Mouse (Mus musculus) cerebral cortex, adult 2 months (tissue): ENCODE measurements around the gene Lpin3.

Experiments used
- whole genome bisulfite sequencing: fragments of 180-500 bp; shearing (Covaris S2); methylation state at CpG from one replicate; pipeline ENCODE4 v1.1.7; 2018; 5-methylcytosine and 5-hydroxymethylcytosine counted together

The Lpin3 gene

DNA sequence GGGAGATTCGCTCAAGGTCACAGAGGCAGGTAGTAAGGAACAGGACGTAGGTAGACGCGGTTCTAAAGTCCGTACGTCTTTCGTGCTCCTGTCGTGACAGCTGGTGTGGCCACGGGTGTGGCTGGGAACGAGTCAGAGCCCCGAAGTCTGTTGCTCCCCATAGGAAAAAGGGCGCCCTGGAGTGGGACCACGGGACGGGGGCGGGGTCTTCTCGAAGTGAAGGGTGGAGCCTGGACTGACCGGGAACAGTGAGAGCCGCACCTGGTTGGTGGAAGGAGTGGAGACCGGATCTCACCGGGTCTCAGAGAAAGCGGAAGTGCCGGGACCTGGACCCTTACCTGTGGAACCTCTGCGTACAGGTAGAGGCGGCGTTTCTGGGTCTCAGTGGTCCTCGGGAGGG, 7.4 kb downstream of the Lpin3 start:
- 4% methylated on average over 26 of the region's 26 CpGs for WGBS

GRCm38 (mm10) chr2:160891045-160891444, 10.6 kb downstream of the Lpin3 start:
- WGBS, result 93% methylated on average over 5 of the region's 5 CpGs

GRCm38 (mm10) chr2:160891697-160892096, 11.2 kb downstream of the Lpin3 start:
- 85% methylated on average over 9 of the region's 9 CpGs for WGBS

- WGBS, result 75% methylated on average over 7 of the region's 7 CpGs
These were observed 21.4 kb downstream of the Lpin3 start for GRCm38 (mm10) chr2:160901656-160902412.

DNA sequence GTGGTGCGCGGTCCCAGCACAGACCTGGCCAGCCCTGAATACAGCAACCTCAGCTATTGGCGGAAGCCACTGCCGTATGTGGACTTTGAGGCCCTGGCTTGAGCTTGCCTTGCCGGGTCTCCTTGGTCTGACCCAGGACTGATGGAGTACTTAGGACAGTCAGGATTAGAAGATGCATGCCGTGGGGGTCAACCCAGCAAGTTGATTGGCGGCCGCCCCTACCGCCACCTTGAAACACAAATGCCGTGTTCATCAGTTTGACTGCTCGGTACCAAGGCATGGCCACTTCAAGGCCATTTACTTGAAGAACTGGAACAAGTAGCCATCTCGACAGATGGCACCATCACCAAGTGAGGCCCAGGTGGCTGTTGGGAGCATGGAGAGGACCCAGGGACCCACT, 24.8 kb downstream of the Lpin3 start:
- WGBS, result 97% methylated on average over 12 of the region's 12 CpGs

- 85% methylated on average over 5 of the region's 5 CpGs for WGBS
These were observed 25.6 kb downstream of the Lpin3 start for GRCm38 (mm10) chr2:160906101-160906500.

- 74% methylated on average over 18 of the region's 18 CpGs for WGBS
These were observed 28.1 kb downstream of the Lpin3 start for GRCm38 (mm10) chr2:160908607-160909006.

GRCm38 (mm10) chr2:160910633-160911032, 30.2 kb downstream of the Lpin3 start:
- 88% methylated on average over 5 of the region's 5 CpGs for WGBS

DNA sequence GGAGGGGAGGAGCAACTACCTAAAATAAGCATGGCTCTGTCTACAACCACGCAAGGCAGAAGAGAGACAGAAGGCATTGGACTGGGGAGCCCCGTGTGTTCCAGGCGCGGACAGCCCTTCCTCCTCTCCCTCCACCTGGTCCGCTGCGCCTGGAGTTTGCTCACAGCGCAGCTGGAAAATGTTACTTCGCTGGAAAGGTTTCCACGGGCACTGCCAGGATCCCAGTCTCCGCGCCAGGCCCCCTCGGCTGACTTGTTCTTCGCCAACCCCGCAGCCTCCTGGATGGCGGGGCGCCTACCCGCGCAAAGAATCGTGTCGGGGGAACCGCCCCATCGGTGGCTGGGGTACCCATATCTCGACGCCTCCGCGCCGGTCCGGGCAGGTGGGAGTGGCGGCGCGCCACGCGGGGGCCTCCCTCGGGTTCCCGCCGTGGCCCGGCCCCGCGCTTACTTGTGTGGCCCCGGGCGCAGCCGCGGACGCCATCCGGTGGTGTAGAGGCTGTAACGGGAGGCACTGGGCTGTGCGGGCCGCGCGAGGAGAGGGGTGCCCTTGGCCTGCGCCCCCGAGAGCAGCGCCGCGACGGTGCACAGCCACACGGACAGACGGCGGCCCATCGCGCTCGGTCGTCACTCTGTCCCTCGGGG, 31.2 kb downstream of the Lpin3 start:
- 1% methylated on average over 63 of the region's 64 CpGs for WGBS

DNA sequence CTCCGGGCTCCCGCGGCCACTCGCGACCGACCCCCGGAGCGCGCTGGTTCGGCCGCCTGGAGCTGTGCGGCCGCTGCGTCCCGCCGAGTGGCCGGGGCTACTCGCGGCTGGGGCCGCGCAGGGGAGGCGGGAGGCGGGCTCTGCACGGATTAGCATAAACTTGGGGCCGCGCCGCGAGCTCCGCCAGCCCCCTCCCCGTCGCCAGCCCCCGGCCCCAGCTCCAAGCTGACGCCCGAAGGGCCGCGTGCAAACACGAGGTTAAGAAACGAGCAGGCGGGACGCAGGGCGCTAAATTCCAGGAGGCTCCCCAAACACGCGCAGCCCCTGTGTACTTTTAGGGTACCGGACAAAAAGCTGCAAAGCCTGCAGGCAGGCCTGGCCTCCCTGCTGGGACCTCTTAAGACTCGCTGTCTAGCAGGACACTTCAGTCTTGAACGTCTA, 31.8 kb downstream of the Lpin3 start, which contains the start of gene Emilin3:
Gene Emilin3 (minus strand): TSS at position 98 of the 441 bp plus-strand sequence.
- WGBS, result 12% methylated on average over 46 of the region's 46 CpGs

DNA sequence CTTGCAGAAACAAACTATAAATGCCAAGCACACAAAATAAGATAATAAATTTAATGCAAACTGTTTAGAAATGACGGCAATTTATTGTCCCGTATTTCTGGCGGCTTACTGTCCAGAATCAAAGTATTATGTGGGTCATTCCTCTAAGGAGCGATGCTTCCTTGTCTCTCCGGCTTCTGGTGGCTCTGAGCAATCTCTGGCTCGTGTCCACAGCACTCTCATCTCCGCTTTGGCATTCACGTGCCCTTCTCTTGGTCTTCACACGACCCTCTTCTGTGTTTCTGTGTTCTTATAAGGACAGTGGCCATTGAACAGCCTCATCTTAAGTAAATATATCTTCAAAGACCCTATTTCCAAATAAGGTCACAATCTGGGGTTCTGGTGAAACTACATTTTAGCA, 34.2 kb downstream of the Lpin3 start:
- WGBS, result 91% methylated on average over 9 of the region's 9 CpGs

DNA sequence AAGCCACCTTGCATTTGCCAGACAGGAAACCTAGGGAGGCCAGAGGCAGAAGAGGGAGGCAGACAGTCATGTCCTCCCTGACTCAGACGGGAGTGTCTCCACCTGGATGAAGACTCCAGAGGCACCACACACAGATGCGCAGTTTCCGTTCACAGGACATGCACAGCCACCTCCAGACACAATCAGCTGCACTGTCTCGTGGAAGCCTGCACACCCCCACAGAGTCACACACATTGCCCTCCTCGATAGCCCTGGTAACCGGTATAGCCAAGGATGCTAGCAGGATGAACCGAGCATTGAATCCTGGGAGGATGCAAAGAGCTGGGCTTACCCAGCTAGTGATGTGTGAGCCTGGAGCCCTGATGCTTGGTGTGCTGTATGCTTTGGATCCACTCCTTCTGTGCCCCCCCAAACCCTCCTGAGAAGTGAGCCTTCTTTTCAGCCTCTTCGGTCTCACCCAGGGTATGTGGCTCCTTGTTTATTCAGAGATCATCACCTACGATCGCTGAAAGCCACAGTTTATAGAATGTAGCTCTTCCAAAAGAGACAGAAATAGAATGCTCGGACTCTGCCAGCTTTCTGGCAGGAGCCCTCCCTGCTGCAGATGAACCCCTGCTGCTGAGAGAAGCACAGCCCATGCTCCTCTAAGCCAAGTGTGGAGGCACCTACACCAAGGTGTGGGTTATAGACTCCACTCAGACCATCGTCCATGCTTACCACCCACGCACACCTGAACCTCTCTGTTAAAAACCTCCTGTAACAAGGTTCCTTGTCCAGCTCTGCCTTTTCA, 35.5 kb downstream of the Lpin3 start:
- 41% methylated on average over 13 of the region's 13 CpGs for WGBS

DNA sequence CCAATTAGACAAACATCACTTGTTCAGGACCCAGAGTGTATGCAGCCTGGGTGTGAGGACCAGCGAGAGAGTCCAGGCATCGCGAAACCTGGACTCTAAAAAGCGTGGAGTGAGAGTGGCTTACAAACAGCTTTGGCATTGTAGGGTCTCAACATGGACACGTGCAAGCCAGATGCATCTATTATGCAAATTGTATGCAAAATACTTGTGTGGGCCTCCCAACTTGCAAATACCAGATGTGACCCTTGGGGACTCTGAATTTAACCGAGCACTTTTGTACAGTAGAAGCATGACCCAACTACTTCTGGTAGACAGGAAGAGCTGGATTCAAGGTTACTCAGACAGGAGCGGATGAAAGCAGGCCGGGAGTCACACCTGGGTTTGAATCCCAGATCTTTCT, 36.2 kb downstream of the Lpin3 start:
- 60% methylated on average over 8 of the region's 8 CpGs for WGBS

DNA sequence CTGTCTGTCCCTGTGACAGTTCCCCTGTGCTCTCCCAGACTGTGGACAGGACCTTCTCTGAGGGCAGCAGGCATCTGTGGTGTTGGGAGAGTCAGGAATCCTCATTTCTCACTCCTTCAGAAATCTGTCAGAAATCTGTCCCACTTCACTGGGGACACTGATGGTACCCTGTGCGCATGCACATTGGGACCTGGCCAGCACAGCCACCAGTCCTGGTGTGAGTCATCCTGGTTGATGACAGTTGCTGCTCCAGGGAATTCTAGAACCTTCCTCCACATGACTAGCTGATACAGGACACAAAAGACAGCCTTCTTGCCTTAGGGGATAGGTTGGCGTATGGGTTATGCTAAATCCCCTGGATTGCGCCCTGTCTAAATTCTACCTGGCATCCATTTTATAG, 36.8 kb downstream of the Lpin3 start:
- 74% methylated on average over 3 of the region's 3 CpGs for WGBS

- 79% methylated on average over 8 of the region's 8 CpGs for WGBS
These were observed 37.9 kb downstream of the Lpin3 start for GRCm38 (mm10) chr2:160918154-160918929.

DNA sequence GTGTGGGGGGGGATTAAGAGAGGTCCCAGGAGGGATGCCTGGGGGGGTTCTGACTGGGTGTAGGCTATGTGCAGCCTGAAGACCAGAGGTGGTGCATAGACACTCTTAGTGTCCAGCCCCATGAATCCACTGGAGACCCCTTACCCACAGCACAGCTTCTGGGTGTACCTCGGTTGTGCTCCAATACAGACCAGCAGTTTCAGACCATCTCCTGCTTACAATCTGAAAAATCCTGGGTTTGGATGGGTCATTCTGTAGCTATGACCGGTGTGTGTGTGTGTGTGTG, 38.4 kb downstream of the Lpin3 start:
- WGBS, result 82% methylated on average over 2 of the region's 2 CpGs

- WGBS, result 67% methylated on average over 7 of the region's 7 CpGs
These were observed 40.8 kb downstream of the Lpin3 start for GRCm38 (mm10) chr2:160921285-160921684.

GRCm38 (mm10) chr2:160925203-160925602, 44.7 kb downstream of the Lpin3 start:
- 58% methylated on average over 9 of the region's 9 CpGs for WGBS

DNA sequence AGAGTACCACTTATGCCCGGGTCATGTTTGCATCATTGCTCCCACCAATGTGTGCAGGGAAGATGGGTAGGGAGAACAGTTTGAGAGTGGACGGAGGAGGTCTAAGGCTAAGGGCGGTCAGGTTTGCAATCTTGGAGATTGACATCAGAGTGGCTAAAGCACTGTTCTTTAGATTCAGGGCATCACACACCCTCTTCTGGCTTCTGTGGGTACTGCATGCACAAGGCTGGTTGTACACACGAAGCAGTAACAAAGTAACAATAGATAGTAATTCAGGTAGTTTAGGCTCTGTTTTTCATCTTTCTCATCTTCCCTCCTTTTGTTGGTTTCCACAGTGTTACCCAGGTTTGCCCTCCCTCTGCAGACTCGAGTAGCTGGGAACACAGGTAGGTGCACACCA, 50.9 kb downstream of the Lpin3 start:
- 97% methylated on average over 5 of the region's 5 CpGs for WGBS

DNA sequence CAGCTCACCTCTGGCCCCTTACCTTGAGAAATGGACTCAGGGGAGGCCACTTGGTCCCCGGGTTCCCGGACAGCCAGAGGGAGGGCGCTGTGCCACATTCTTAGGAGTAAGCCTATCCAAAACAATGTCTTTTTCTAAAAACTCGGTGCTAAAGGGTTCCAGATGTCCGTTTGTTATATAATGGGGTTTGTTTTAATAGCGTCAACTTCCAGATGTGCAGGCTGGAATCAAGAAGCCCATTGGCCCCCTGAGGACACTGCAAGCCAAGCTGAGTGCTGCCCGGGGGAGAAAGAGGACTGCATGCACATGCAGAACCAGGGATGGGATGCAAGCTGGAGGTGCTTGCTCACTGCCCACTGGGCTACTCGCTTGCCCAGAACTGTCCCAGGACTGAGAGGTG, 51.9 kb downstream of the Lpin3 start:
- 77% methylated on average over 8 of the region's 8 CpGs for WGBS

DNA sequence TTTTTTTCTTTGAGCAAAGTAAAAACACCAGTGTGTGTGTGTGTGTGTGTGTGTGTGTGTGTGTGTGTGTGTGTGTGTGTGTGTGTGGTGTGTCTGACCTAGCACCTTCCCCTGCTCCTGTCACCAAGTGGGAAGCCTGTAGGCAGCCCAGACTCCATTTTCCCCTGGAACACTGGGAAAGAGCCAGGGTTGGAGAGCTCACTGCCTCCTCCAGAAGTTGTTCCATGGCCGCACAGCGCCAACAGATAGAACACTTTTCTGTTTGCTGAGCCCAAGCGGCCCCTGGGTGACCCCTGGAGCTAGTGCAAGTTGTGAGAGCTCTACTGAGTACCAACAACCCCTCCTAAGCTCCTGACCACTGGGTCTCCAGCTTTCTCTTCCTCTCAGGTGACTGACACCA, 52.5 kb downstream of the Lpin3 start:
- 66% methylated on average over 3 of the region's 3 CpGs for WGBS

DNA sequence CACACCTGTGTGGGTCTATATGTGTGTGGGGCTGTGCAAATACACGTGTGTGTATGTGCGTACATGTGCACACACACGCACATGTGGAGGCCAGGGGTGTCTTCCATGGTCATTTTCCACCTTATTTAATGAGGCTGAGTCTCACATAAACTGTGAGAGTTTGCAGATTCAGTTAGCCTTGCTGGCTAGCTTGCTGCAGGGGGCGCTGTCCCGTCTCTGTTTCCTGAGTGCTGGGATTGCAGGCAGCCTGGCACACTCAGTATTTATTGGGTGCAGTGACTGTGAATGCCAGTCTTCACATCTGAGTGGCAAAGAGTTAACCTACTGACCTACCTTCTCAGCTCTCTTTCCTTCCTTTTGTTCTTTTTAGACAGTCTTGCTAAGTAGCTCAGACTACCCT, 53.4 kb downstream of the Lpin3 start:
- WGBS, result 78% methylated on average over 5 of the region's 5 CpGs
